In the genomic region with DNA sequence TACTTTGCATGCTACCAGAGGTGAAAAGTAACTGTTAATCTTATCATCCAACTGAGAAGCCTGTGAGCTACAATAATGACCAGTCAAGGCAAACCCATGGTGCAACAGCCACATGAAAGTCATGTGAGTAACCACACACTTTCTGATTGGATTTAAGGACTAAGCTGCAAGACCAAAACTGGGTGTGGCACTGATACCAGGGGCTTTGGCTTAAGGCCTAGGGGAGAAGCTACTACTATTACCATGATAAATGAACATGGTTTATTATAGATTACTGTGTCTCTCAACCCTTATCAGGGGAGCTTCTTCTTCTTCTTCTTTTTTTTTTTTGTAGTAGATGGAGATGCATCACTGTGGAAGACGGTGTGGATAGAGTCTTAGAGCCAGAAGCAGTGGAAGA, we compare ENCODE assay signal across 28 mouse cellular contexts. TPM values are rescaled to one million over a fixed set of nuclear protein-coding genes. Genes with fewer than 3 reads are reported as not detected.
DNase-seq lines count a peak whose midpoint lies in the region; ATAC-seq and TF ChIP-seq lines count a peak whose summit lies in the region.
"Had no signal": no experiment of that assay in that cellular context is flagged by ENCODE, and none has a peak within 500 bp of the region (broad histone marks: within the 10 kb centered on the region; RNA-seq: fewer than 3 reads in every experiment).

No protein-coding gene starts in this region.

- TF ChIP-seq CTCF in MEL (IDR thresholded peaks at IDR 0.05 in 2 of 3, conservative IDR thresholded peaks at IDR 0.05 in 1 of 3; ENCODE audit: control insufficient read depth in 1 of 3, insufficient read depth in 1 of 3, low read depth in 2 of 3, low read length in 3 of 3, poor library complexity in 1 of 3, severe bottlenecking in 1 of 3): no peak

- H3K27ac ChIP-seq in MEL (ENCODE audit: control insufficient read depth, low read depth, low read length): peak overlapping the region; percentile 98
- H3K27ac ChIP-seq: embryonic facial prominence, embryonic 13.5 days; embryonic facial prominence, embryonic 15.5 days; forebrain, embryonic 10.5 days; forebrain, embryonic 12.5 days had no signal

- H3K36me3 ChIP-seq in MEL (ENCODE audit: control insufficient read depth in 1 of 2, insufficient read depth in 2 of 2, low read length in 2 of 2): peaks cover 0 to 24% of the 10 kb centered on the region in 2 experiments; a peak in 2 of 4 replicates
- H3K36me3 ChIP-seq: embryonic facial prominence, embryonic 13.5 days; embryonic facial prominence, embryonic 15.5 days; forebrain, embryonic 10.5 days; forebrain, embryonic 12.5 days; G1E had no signal

- TF ChIP-seq EP300 in MEL (IDR thresholded peaks at IDR 0.05; ENCODE audit: low read depth in 1 of 2, low read length in 2 of 2): peak; percentile 95

- H3K9me3 ChIP-seq in MEL (replicated peaks; ENCODE audit: insufficient read depth, low read length): no peaks in the 10 kb centered on the region
- H3K9me3 ChIP-seq: embryonic facial prominence, embryonic 13.5 days; embryonic facial prominence, embryonic 15.5 days; forebrain, embryonic 10.5 days; forebrain, embryonic 12.5 days; G1E had no signal

- no peak overlapping the region for H3K4me3 ChIP-seq in MEL (ENCODE audit: control insufficient read depth in 1 of 2, insufficient read depth in 1 of 2, low read depth in 2 of 2, low read length in 2 of 2)
- H3K4me3 ChIP-seq: embryonic facial prominence, embryonic 13.5 days; embryonic facial prominence, embryonic 15.5 days; erythroblast, embryonic 14.5 days; forebrain, embryonic 10.5 days; forebrain, embryonic 12.5 days had no signal

- peak in 1 of 2 experiments; percentile 41; a peak in 1 of 4 replicates for TF ChIP-seq POLR2A in MEL (IDR thresholded peaks at IDR 0.05; ENCODE audit: control insufficient read depth in 1 of 2, insufficient read depth in 1 of 2, low read depth in 1 of 2, low read length in 2 of 2, poor library complexity in 1 of 2)

- ATAC-seq in megakaryocyte progenitor cell, adult 5-6 weeks (replicated peaks; ENCODE audit: poor library complexity): peak; percentile 26
- ATAC-seq: activated CD4-positive, CD25-positive, alpha-beta regulatory T cell, adult 4 months; CD4-positive, CD25-positive, alpha-beta regulatory T cell, adult 4 months; forebrain, embryonic 14.5 days; forebrain, embryonic 16.5 days; Patski had no signal

- TF ChIP-seq RAD21 in MEL (IDR thresholded peaks at IDR 0.05; ENCODE audit: low read depth, low read length): no peak

- H3K79me2 ChIP-seq in MEL (ENCODE audit: control insufficient read depth, insufficient read depth, low read length, poor library complexity): no peaks in the 10 kb centered on the region

- no peak overlapping the region for H3K9ac ChIP-seq in MEL (ENCODE audit: control insufficient read depth, low read depth, low read length, poor library complexity, severe bottlenecking)
- H3K9ac ChIP-seq: embryonic facial prominence, embryonic 13.5 days; embryonic facial prominence, embryonic 15.5 days; forebrain, embryonic 12.5 days had no signal

- H3K27me3 ChIP-seq in MEL (ENCODE audit: control insufficient read depth in 1 of 2, insufficient read depth in 2 of 2, low read length in 2 of 2): no peaks in the 10 kb centered on the region
- H3K27me3 ChIP-seq: CH12.LX; embryonic facial prominence, embryonic 13.5 days; embryonic facial prominence, embryonic 15.5 days; forebrain, embryonic 12.5 days; Patski had no signal

- DNase-seq in heart, adult 11 months: peak; percentile 46
- DNase-seq in heart, postnatal 4 days: no peak
- peak; percentile 92 for DNase-seq in MEL (ENCODE audit: low read depth, low spot score)
- no peak for DNase-seq in lung, postnatal 36 days
- DNase-seq in testis, postnatal 10 days (ENCODE audit: low spot score): no peak
- DNase-seq: adrenal gland, adult 8-10 months; adrenal gland, postnatal 14 days; B cell, adult 2 months; cerebellum, adult 11 months; cerebellum, adult 18-20 months; cerebellum, adult 8-10 months; cerebellum, adult 9-11 months; cerebellum, postnatal 14 days; cerebellum, postnatal 36 days; embryo, embryonic 11 days had no signal

- peaks cover 3 to 19% of the 10 kb centered on the region in 2 experiments; a peak in 3 of 4 replicates for H3K4me1 ChIP-seq in MEL (ENCODE audit: control insufficient read depth in 1 of 2, insufficient read depth in 2 of 2, low read length in 2 of 2)
- H3K4me1 ChIP-seq: embryonic facial prominence, embryonic 13.5 days; embryonic facial prominence, embryonic 15.5 days; forebrain, embryonic 10.5 days; forebrain, embryonic 12.5 days had no signal

TF ChIP-seq in MEL, 35 proteins besides CTCF, POLR2A, EP300 and RAD21:
- TF ChIP-seq USF2 (IDR thresholded peaks at IDR 0.05; ENCODE audit: borderline replicate concordance in 1 of 2, insufficient read depth in 1 of 2, low read depth in 1 of 2, low read length in 2 of 2) (0 out of 4 replicates have a peak, but pooled peaks of 1 of the 2 experiments have one; percentile 40), TAL1 (IDR thresholded peaks at IDR 0.05; ENCODE audit: low read length) (0 out of 2 replicates have a peak, but pooled peaks have one; percentile 14), GABPA (IDR thresholded peaks at IDR 0.05; ENCODE audit: low read depth, low read length) (no peak), E2F4 (IDR thresholded peaks at IDR 0.05; ENCODE audit: borderline replicate concordance, low read depth, low read length) (no peak), MEF2A (IDR thresholded peaks at IDR 0.05; ENCODE audit: extremely low read depth, insufficient replicate concordance, low read depth, low read length, poor library complexity, severe bottlenecking) (no peak), MYC (IDR thresholded peaks at IDR 0.05; ENCODE audit: low read depth, low read length) (peak; percentile 62; the same call in 1 of the 2 replicates), TBP (IDR thresholded peaks at IDR 0.05; ENCODE audit: low read depth, low read length) (0 out of 2 replicates have a peak, but pooled peaks have one; percentile 20), MXI1 (IDR thresholded peaks at IDR 0.05; ENCODE audit: low read depth, low read length) (peak; percentile 38; the same call in 1 of the 2 replicates), MAX (IDR thresholded peaks at IDR 0.05; ENCODE audit: low read length) (peak; percentile 81), TCF12 (IDR thresholded peaks at IDR 0.05; ENCODE audit: low read depth, low read length) (peak; percentile 82), ETS1 (IDR thresholded peaks at IDR 0.05; ENCODE audit: low read depth, low read length) (peak; percentile 83), ELF1 (IDR thresholded peaks at IDR 0.05; ENCODE audit: low read depth, low read length) (no peak), GATA1 (IDR thresholded peaks at IDR 0.05; ENCODE audit: low read depth, low read length) (peak; percentile 95), KAT2A (conservative IDR thresholded peaks at IDR 0.05; ENCODE audit: low read depth, low read length) (0 out of 2 replicates have a peak, but pooled peaks have one; percentile 37), BHLHE40 (IDR thresholded peaks at IDR 0.05; ENCODE audit: borderline replicate concordance, low read depth, low read length) (peak; percentile 76), USF1 (IDR thresholded peaks at IDR 0.05; ENCODE audit: low read depth, low read length) (peak; percentile 87), SIN3A (IDR thresholded peaks at IDR 0.05; ENCODE audit: low read length) (peak; percentile 80), RCOR1 (IDR thresholded peaks at IDR 0.05; ENCODE audit: low read depth, low read length) (peak; percentile 89), ZNF384 (IDR thresholded peaks at IDR 0.05; ENCODE audit: low read depth, low read length) (peak; percentile 95), MYB (IDR thresholded peaks at IDR 0.05; ENCODE audit: low read depth, low read length) (peak; percentile 77), POLR2AphosphoS2 (IDR thresholded peaks at IDR 0.05; ENCODE audit: low read length) (no peak)

RNA-seq across cellular contexts. Expression of a gene that starts 46.2 kb away (rescaled TPM):
- total RNA-seq in heart, postnatal 4 days (2021): under 1 TPM; 0.41 to 0.52 TPM
- 0.65 and 0.69 TPM in 2 replicates for total RNA-seq in MEL (2012; rRNA removed)
- under 1 TPM in 1 of 2 experiments, not detected in 1; 0.65 TPM for polyA plus RNA-seq in MEL (2012; ENCODE audit: insufficient read depth in 1 of 2, insufficient read length in 2 of 2, low read depth in 1 of 2, low replicate concordance in 2 of 2, missing spikeins in 1 of 2)
- total RNA-seq in megakaryocyte progenitor cell, adult 5-6 weeks (2015): 14.4 and 16.2 TPM in 2 replicates
- 9.5 and 10.9 TPM in 2 replicates for total RNA-seq in megakaryocyte progenitor cell, adult 5-6 weeks (2017)
- polyA plus RNA-seq: forebrain, embryonic 10.5 days; G1E had no signal

Comparison
In these comparisons a context has a peak if more than half of its experiments do, and no peak if none do; other contexts are left out.
1. DNase-seq: peak in heart, adult 11 months (single experiment) and MEL (single experiment); none in heart, postnatal 4 days (single experiment), lung, postnatal 36 days (single experiment) and testis, postnatal 10 days (single experiment).